Mouse (Mus musculus) kidney, postnatal 0 days (tissue): ENCODE results near the gene Gm13043. TPM values are rescaled to one million over a fixed set of nuclear protein-coding genes. Genes with fewer than 3 reads are reported as not detected.
"Not testable (repeated sequence)": the region's sequence is repeated elsewhere in the genome, so short reads cannot be mapped to it uniquely, and the experiment has no call there.

Experiments
- ATAC-seq: fragments of 200-750 bp; cut with Nextera tagmentation; replicated peaks from 2 replicates; pipeline ENCODE4 v1.8.0; 2017; ENCODE audit warnings: low read depth, moderate number of reproducible peaks, moderate TSS enrichment, moderate library complexity; ENCODE audit not compliant: low FRiP score
- DNase-seq: peaks from one replicate; pipeline ENCODE4 v3.0.0-alpha.2; 2016; ENCODE audit warnings: low spot score
- H3K27ac ChIP-seq: fragments of 300-500 bp; sonication (generic); 2 replicates; pipeline ENCODE4 v1.5.1; 2014; ENCODE audit warnings: mild to moderate bottlenecking
- H3K27me3 ChIP-seq: fragments of 300-500 bp; sonication (generic); 2 replicates; pipeline ENCODE4 v1.6.1; 2014; ENCODE audit warnings: low read length, mixed read lengths; ENCODE audit not compliant: insufficient read depth
- H3K36me3 ChIP-seq: fragments of 300-500 bp; sonication (generic); 2 replicates; pipeline ENCODE4 v1.6.1; 2014; ENCODE audit warnings: low read length, mixed read lengths; ENCODE audit not compliant: insufficient read depth
- H3K4me1 ChIP-seq: fragments of 300-500 bp; sonication (generic); replicated peaks from 2 replicates; pipeline ENCODE4 v1.6.1; 2014; ENCODE audit warnings: antibody characterized with exemption, low read length, mixed read lengths; ENCODE audit not compliant: insufficient read depth
- H3K4me2 ChIP-seq: fragments of 300-500 bp; sonication (generic); 2 replicates; pipeline ENCODE4 v1.6.1; 2014; ENCODE audit warnings: mild to moderate bottlenecking, low read length, moderate library complexity, mixed read lengths
- H3K4me3 ChIP-seq: fragments of 300-500 bp; sonication (generic); replicated peaks from 2 replicates; pipeline ENCODE4 v1.5.1; 2014; ENCODE audit warnings: low read depth, low read length
- H3K9ac ChIP-seq: fragments of 300-500 bp; sonication (generic); 2 replicates; pipeline ENCODE4 v1.6.1; 2014; ENCODE audit warnings: low read depth, low read length
- H3K9me3 ChIP-seq: fragments of 300-500 bp; sonication (generic); replicated peaks from 2 replicates; pipeline ENCODE4 v1.6.1; 2016; ENCODE audit warnings: low read length, inconsistent platforms, mixed read lengths
- CTCF ChIP-seq: IDR thresholded peaks from 2 replicates; pipeline ENCODE4 v1.5.1; 2016; ENCODE audit warnings: antibody characterized with exemption, low read depth, mild to moderate bottlenecking, moderate library complexity
- WGBS: fragments of 180-500 bp; shearing (Covaris S2); extraction: QIAGEN DNeasy Blood & Tissue Kit; methylation state at CpG from one replicate; pipeline ENCODE4 v1.1.7; 2014; 5-methylcytosine and 5-hydroxymethylcytosine counted together
- polyA plus RNA-seq: library from polyadenylated mRNA; unstranded; fragments of >200 nt; fragmentation: Nextera tagmentation; extraction: Ambion mirVana; gene quantifications from 2 replicates; pipeline ENCODE4 v1.2.1, GENCODE M21; 2015

The Gm13043 gene
- polyA plus RNA-seq: not detected in 2 replicates

DNA sequence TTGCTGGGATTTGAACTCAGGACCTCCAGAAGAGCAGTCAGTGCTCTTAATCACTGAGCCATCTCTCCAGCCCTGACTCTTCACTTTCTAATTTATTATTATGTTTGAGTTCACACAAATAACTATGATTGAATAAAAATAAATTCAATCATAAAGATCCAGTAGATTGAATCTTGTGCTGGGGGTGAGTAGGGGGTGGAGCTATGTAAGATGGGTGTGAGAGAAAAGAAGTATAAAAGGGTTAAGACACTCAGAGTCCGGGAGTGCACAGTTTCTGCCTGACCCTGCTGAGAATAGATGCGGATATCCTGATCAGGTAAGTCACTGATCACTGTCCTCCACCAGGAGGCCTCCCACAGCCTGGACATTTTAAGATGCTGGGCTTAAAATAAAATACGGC is at the start of gene Gm13043:
Gene Gm13043 (plus strand): TSS at position 301 of the 400 bp plus-strand sequence.
- Histone ChIP-seq H3K36me3 (no peaks in the 10 kb centered on the region), H3K27me3 (no peaks in the 10 kb centered on the region), H3K4me3 (no peak within 1 kb of the TSS), H3K4me1 (no peaks in the 10 kb centered on the region), H3K27ac (no peak within 1 kb of the TSS), H3K9ac (no peak within 1 kb of the TSS), H3K9me3 (no peaks in the 10 kb centered on the region), H3K4me2 (no peak within 1 kb of the TSS)
- ATAC-seq (no peak), DNase-seq (no peak)
- TF ChIP-seq CTCF: no peak
- 85% methylated on average over 3 of the region's 3 CpGs for WGBS

DNA sequence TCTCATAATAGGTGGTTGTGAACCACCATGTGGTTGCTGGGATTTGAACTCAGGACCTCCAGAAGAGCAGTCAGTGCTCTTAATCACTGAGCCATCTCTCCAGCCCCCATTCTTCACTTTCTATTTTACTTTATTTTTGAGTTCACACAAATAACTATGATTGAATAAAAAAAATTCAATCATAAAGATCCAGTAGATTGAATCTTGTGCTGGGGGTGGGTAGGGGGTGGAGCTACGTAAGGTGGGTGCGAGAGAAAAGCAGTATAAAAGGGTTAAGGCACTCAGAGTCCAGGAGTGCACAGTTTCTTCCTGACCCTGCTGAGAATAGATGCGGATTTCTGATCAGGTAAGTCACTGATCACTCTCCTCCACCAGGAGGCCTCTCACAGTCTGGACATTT is 24.5 kb downstream of the Gm13043 start, which contains the start of gene Gm13040:
Gene Gm13040 (plus strand): TSS at position 301 of the 400 bp plus-strand sequence.
- WGBS: no CpG with 5 or more reads among the region's 3 CpGs
- H3K4me1 ChIP-seq, H3K4me2 ChIP-seq, DNase-seq, ATAC-seq, H3K36me3 ChIP-seq, H3K9ac ChIP-seq, H3K9me3 ChIP-seq, H3K27me3 ChIP-seq, H3K27ac ChIP-seq, H3K4me3 ChIP-seq: not testable (repeated sequence)

- H3K9ac ChIP-seq, H3K36me3 ChIP-seq, H3K4me2 ChIP-seq, H3K27me3 ChIP-seq, DNase-seq, H3K4me3 ChIP-seq, H3K9me3 ChIP-seq, H3K4me1 ChIP-seq, ATAC-seq, H3K27ac ChIP-seq: not testable (repeated sequence)
- no CpG with 5 or more reads among the region's 3 CpGs for WGBS
Observed at GRCm38 (mm10) chr4:143551400-143551799, 40.3 kb downstream of the Gm13043 start, which contains the start of the genes BC080695 and Gm13057. BC080695 (plus strand) TSS chr4:143551700. Gm13057 (plus strand) TSS chr4:143551709.

Other genes with a start within 250 kb of the Gm13043 start
- 49.4 and 49.9 TPM in 2 replicates for gene Pdpn, start 211.8 kb upstream of the Gm13043 start, polyA plus RNA-seq
- gene Lrrc38, start 161.6 kb upstream of the Gm13043 start, polyA plus RNA-seq: 0.09 and 0.15 TPM in 2 replicates
- gene Pramel1, start 116.9 kb upstream of the Gm13043 start, polyA plus RNA-seq: not detected in 2 replicates
- 12.9 and 15.2 TPM in 2 replicates for gene Pramef8, start 98.9 kb upstream of the Gm13043 start, polyA plus RNA-seq
- gene Oog4, start 61.0 kb upstream of the Gm13043 start, polyA plus RNA-seq: not detected in 2 replicates
- gene Gm13040, start 24.6 kb downstream of the Gm13043 start, polyA plus RNA-seq: not detected in 2 replicates
- not detected in 2 replicates for gene BC080695, start 40.4 kb downstream of the Gm13043 start, polyA plus RNA-seq
- not detected in 2 replicates for gene Gm13057, start 40.4 kb downstream of the Gm13043 start, polyA plus RNA-seq
- not detected in 2 replicates for gene Gm13083, start 103.7 kb downstream of the Gm13043 start, polyA plus RNA-seq
- gene Gm13088, start 145.9 kb downstream of the Gm13043 start, polyA plus RNA-seq: not detected in 2 replicates
- not detected in 2 replicates for gene Gm13089, start 191.4 kb downstream of the Gm13043 start, polyA plus RNA-seq
- not detected in 2 replicates for gene Gm13078, start 208.1 kb downstream of the Gm13043 start, polyA plus RNA-seq